Mouse (Mus musculus) left cerebral cortex, postnatal 4 days (tissue): ENCODE data around the gene Creb5. TPM values are rescaled to one million over a fixed set of nuclear protein-coding genes. Genes with fewer than 3 reads are reported as not detected.
A peak's percentile ranks its signal among the peaks of the same experiment; 100 is the strongest.

Experiments
- DNase-seq: peaks from one replicate; pipeline ENCODE4 v3.0.0-alpha.2; 2022
- intact Hi-C: fragments of 180-260 bp; cut with DNase I; formaldehyde crosslinking; loops from one replicate; pipeline ENCODE4 v1.15.1; 2025
- total RNA-seq, 2 experiments: library from RNA; stranded (reverse); gene quantifications; 2 replicates each; pipeline ENCODE4 v1.2.3; 2021

The Creb5 gene
- total RNA-seq, 2 experiments from 2014 or later = 4.2 to 5.4 TPM

DNA sequence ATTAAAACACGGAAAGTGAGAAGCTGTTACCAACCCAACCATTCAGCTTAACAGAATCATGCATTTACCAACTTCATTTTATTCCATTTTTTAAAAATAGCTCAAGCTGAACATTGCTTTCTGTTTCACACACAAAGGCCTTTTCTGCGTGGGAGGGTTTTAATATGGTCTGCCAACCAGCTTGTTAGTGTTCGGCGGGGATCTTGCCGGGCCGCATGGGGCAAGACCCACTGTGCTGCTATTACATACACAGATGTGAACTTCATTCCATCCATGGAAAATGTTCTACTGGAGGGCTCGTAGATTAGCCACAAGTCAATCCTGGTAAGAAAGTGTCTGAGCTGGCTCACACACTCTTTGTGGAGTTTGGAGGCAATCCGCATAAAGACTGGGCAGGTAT is 243.7 kb downstream of the Creb5 start:
- DNase-seq = no peak
- intact Hi-C loops = no loop called here

DNA sequence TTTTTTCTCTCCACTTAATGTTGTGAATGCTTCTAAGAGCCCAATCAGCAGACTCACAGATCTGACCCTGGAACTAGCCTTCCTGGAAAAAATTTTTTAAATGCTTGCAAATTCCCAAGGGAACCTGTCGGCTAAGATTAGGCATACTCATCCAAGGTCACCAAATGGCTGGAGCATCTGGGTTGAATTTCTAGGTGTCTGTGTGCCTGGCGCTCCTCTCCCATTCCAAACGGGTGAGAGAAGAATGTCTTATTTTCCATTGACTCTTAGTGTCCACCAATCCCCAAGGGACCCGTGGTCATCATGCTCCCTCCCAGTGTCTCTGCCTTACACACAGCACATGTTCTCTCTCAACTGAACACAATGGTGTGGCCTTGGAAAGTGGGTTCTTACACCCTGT is 244.4 kb downstream of the Creb5 start:
- DNase-seq = no peak
- intact Hi-C loops = no loop called here

DNA sequence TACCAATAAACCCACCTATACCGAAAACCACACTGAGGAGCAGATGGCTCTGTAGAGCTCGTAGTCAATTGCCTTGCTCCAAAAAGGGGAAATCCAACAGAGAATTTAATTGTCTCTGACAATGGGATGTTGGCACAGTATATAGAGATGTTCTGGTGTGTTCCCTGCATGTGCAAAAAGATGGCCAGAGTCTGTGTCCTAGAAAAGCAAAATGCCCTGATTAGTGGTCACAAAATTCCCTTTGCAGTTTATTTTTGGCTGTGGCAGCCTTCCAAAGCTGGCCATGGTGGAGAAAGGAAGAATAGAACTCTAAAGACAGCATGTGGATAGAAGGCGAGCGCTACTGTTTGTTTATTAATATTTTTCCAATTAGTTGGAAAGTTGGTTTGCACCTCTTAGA is 250.5 kb downstream of the Creb5 start:
- intact Hi-C loops = no loop called here

DNA sequence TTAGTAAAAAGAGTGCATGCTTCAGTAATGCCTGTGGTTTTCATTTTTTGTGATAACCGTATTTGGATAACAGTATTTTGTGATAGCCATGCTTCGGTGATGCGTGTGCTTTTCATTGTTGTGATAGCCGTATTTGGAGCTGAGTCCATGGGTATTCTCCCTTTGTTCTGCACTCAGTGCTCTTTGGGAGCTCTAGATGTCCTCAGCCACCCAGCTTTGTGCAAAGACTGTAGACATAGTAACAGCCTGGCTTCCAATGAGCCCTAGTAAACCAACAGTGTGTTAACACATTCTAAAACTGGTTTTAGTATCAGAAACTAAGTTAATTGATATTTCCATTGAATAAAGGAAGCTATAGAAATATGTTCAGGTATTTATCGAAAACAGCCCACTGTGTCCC is 254.7 kb downstream of the Creb5 start:
- DNase-seq = no peak
- intact Hi-C loops = no loop called here

More for the DNA sequence above, 250.5 kb downstream of the Creb5 start:
- DNase-seq = peak; percentile 29

DNA sequence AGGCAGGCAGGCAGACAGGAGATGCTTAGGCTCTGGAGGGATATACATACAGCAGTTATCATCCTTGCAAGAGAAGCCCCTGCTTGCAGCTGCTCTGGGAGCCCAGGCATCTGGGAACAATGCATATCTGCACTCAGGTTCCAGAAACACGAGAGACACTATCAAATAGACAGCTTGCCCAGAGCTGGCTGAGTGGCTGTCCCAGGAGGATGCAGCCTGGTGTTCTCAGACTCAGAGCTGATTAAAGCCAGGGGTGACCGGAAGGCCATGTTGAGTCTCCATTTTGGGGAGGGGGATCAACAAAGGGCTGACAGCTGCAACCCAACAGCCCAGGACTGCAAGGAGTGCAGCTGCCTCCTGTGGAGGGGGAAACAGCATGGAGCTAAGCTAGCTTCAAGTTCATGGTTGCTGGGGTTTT is 258.4 kb downstream of the Creb5 start:
- intact Hi-C loops = no loop called here
- no peak for DNase-seq

DNA sequence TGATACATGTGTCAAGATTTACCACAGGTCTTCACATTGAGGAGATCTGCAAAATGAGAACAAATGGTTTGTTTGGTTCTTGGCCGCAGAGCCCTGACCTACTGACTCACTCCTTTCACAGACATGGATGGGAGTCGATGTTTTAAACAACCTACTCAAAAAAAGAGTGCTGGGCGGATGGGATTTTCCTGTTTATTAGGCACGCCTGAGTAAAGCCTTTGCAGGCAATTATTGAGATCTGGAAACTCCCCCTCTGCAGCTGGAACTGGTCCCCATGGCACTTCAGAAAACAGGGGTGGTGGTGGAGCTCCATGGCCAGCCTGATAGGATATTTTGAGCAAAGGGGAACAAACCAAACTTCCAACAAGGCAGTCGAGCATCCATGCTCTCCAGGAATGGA is 258.9 kb downstream of the Creb5 start:
- intact Hi-C loops = no loop called here
- no peak for DNase-seq

DNA sequence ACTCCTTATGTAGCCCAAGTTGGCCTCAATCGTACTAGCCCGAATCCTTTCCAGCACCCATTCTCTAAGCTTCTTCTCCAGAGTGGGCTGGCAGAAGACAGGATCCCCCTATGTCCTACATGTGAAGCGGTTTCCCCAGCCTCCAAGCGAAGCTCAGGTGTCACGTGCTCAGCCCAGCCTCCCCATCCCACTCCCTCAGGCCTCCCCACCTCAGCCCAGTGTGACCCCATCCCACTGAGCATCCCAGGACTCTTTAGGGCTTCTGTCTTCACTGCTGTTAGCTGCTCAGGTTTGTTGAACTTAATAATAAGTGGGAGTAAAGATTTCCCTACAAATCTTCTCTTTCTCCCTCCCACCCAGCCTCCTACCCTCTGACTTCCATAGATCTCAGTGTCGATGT is 261.2 kb downstream of the Creb5 start:
- no peak for DNase-seq
- intact Hi-C loops = no loop called here

DNA sequence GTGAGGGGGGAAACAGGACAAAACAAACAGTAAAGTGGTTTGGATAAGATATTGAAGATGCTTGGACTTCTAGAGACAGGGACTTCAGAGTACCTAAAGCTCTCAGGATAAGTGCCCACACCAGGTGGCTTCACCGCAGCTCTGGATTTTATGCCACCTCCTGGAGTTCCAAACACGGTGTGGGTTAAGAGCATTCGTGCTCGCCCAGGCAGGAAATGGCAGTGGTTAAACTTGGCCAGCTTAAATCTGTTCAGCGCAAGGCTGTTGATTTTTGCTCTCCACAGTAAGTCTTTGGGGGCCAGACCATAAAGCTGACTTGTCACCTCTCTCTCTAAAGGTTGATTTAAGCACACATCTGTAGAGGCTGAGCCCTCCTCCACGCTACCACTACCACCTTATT is 262.3 kb downstream of the Creb5 start:
- no peak for DNase-seq
- intact Hi-C loops = no loop called here

DNA sequence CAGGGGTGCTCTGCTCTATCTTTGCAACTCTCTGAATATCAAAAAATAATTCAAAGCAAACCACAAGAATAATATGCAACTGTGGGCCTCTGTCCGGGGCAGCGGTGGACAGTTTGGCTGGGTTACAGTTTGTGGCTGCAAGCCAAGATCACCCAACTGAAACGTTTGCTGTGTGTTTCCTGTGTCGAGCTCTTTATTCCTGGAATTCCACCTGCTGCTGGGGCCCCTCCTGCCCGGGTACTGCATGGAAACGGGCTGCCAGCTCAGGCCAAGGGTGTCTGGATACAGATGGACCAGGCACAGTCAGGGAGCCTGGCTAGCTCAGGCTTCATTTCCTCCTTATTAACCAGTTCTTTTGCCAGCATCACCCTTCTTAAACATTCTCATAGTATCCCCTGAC is 269.0 kb downstream of the Creb5 start:
- intact Hi-C loops = no loop called here
- peak; percentile 25 for DNase-seq

DNA sequence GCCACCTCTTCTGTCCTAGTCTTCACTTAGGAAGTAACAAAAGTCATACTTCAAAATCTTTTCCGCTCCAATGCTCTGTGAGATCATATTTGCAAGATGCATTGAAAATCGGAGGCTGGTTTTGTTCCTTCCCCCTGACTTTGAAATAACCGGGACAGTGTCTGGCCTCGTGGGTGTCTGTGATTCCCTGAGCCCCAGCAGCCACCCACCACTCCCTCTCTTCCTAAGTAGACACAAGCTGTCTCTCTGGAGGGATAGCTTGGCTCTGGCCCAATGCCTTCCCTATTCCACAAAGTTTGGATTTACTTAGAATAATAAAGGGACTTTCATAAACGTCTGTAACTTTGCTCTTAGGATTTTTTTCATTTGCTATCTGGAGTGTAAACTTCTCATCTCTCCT is 273.9 kb downstream of the Creb5 start:
- intact Hi-C loops = no loop called here
- DNase-seq = no peak

DNA sequence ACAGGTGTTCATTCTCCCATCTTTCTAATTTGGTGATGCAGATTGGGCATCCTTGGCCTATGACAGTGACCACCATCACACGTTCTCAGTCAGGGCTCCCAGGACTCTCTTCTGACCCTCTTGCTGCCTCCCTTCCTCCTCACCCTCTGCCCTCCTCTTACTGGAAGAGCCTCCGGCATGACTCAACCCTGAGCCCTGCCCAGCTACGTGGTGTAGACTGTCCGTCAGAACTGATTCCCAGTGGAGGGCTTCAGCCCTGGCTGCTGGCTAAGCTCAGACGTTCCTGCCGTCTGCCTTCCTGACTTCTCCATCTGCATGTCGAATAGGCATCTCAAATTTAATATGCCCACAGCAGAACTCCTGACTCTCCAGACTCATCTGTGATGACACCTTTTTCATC is 275.5 kb downstream of the Creb5 start:
- no peak for DNase-seq
- intact Hi-C loops = no loop called here

DNA sequence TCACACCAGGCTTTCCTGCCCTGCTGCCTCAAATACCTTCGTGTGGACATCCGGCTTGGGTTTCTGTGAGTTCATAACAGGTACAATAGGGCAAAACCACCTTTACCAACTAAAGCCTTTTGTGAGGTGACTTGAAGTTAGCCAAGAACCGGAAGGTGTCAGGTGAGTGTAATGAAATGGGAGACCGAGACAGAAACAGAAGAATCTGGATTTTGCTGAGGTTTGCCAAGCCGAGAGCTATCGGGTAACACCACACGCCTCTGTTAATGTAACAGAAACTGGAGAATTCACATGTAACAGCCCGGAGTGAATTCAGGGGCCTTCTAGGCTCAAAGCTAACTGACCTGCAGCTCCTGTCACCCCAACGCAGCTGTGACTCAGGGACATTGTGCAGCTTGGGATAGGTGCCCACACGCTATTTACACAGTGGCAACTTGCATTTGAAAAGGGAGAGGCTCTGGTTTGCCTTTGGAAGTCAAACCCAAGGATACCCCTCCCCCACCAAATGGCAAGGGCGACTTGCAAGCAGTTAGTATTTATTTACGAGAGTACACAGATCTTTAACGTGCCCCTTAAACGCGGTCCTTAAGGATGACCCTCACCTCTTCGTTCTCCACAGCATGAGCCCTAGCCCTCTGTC is 276.6 kb downstream of the Creb5 start:
- intact Hi-C loops = no loop called here
- no peak for DNase-seq

DNA sequence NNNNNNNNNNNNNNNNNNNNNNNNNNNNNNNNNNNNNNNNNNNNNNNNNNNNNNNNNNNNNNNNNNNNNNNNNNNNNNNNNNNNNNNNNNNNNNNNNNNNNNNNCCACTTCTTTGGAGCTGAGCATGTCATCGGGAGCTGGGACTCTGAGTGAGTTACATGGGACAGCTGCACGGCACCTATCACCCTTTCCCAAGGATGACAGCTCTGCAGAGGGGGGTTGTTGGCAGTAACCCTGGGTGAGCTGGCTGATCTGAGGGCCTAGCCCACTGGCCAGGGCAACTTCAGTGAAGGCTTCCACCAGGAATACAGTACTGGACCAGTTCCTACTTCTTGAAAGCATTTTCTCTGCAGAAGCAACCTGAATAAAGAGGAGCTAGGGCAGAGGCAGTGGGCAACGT is 282.4 kb downstream of the Creb5 start:
- no peak for DNase-seq
- intact Hi-C loops = no loop called here

DNA sequence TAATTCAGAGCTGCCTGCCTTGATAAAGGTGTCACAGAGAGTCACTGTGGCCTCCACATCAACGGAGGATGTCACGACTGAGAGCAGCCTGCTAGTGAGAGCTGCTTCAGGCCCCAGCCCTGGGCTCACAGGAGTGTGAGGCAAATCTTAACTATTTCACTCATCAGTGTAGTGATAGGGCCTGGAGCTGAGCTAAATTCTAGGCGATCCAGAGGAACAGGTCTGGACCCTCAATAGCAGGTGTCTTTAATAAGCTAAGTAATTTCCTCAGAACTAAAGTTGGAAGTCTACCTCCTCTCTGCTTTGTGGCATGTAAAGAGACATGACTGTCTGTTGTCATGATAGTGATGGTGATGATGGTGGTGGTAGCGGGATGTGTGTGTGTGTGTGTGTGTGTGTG is 283.8 kb downstream of the Creb5 start:
- intact Hi-C loops = no loop called here
- DNase-seq = no peak

DNA sequence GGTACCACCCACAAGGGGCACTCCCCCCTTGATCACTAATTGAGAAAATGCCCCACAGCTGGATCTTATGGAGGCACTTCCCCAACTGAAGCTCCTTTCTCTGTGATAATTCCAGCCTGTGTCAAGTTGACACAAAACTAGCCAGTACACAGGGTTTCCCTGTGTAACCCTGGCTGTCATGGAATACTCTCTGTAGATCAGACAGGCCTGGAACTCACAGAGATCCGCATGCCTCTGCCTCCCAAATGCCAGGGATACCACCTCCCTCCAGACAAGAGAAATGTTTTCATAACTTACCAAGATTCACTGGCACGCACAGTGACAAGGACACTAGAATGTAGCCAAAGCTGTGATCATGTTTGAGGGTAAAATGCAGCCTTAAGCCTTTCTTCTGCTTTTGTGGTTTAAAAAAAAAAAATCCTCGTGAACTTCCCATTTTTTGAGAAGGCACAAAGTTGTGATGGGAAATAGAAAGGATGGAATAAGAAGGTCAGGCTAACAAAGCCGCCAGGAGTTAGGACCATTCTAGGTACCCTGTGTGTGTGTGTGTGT is 284.6 kb downstream of the Creb5 start:
- no peak for DNase-seq
- intact Hi-C loops = no loop called here

DNA sequence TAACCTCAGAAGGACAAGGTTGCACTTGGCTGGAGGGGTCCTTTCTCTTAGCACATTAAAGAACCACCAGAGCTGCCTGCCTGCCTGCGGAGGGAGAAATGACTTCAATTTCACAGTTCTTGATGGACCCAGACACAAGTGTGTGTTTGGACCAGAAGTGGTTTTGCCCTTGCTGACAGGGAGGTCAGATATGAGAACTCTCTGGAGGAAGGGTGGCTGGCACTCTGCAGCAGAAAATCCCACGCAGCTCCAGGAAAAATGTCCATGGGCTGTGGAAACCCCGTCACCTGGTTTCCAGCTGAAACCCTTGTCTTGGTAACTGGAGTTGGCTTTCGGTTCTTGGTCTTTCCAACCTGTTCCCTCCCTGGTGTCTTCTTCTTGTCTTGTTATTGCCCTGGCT is 285.4 kb downstream of the Creb5 start:
- intact Hi-C loops = no loop called here
- DNase-seq = no peak

DNA sequence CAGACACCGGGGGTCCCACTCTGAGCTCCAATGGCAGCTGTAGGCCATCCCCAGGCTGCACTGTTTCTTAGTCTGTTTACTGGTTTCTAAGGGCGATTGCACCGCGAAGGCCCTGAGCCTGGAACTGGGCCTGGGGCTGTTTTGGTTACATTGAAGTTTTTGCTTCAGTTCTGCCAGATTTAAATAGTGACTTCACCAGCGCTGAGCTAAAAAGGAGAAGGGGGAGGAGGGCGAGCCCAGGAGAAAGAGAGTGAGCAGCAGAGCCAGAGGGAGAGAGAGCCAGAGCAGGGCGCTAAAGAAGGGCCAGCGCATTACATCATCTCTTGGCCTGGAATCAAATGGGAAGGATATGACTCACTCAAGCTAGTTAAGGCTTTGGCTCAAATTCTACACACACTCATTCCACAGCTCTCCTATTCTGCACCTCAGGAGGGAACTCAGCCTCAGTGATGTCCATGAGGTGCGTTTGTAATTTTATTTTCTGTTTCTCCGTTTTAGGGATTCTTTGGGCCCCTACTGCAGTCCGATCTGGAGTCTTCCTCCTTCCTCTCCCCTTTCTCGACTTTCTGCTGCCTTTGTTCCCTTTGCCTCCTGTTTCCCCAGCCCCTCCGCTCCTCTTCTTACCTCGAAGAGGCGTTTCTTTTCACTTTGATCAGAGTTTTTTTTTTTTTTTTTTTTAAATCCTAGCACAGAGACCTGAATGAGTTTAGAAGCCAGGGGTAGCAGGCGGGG is 286.1 kb downstream of the Creb5 start:
- intact Hi-C loops = no loop called here
- DNase-seq = peak; percentile 84

DNA sequence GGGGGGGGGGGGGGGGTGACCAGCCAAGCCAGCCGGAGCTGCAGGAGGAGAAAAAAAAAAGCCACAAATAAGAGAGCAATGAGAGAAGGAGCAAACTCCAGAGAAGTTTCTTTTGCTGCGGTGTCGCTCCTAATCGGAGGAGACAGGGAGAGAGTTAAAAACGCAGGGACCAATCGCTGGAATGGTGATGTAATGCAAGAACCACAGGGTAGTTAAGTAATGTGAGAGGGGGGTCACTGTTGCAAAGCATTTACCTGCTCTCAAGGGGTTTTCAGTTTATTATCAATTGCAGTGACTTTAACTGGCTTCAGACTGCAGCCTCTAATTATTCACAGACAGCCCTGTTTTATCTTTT is 286.6 kb downstream of the Creb5 start:
- intact Hi-C loops = no loop called here
- no peak for DNase-seq

DNA sequence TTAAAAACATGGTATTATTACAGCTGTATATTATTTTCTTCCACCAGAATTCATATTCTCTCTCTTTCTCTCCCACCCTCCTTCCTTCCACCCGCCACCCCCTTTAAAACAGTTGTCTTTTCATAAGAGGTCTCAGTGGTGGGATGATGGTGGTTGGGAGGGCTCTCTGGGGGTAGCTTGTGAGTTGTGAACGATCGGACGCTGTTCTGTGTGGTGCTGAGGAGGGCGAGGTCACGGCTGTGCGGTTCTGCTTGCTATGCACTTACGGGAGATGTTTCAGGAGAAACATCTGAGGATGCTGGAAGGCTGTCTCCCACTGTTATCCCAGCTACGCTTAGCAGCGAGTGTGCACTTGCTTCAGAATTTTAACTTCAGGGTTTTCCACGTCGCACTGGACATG is 287.0 kb downstream of the Creb5 start:
- intact Hi-C loops = no loop called here
- no peak for DNase-seq

DNA sequence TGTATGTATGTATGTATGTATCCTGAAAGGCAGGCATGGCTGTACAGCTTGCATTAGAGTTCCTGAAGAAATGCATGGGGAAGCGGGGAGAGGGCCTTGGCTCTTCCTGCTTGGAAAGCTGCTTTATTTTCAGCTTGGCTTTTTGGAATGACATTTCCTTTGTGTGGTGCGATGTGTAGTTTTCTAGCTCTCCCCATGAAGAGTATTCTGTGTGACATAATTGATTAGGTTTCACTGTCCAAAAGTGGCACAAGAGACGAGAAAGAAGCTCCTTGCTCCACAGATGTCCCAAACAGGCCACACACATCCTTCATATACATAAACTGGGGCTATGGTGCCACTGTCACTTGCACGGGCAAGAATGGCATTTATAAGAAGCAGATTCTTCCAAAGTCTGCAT is 288.1 kb downstream of the Creb5 start:
- no peak for DNase-seq
- intact Hi-C loops = no loop called here

DNA sequence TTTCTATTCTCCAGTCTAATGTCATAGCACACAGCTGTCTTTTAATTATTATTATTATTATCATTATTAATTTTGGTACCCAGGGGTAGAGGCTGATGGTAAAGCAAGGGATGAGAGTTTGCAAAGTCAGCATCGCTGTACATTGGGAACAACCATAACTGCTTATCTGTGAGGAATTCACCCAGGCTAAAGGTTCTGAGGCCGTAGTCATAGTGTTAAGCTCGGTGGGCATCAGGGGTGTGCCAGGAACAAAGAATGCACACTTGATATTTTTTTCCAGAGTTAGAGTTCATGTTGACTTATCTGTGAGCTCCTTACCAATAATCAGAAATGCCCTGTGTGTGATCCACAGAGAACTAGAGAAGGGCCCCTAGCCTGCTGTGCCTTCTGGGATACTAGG is 288.8 kb downstream of the Creb5 start:
- DNase-seq = no peak
- intact Hi-C loops = no loop called here

DNA sequence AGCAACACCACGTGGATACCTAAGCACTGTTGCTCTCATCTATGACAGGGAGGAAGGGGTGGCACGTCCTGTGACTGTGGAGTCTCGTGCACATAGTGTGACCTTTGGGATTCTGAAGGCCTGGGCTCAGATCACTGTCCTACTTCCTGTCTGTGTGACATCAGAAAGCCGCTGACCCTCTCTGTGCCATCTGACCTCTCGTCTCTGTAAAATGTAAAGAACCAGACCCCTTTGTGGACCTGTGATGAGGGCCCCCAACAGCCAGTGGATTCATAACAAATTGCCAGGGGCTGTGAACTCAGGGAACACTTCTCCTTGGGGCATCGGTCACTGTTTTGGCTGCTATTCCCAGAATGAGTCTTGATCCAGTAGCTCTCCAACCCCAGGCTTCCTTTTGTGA is 289.8 kb downstream of the Creb5 start:
- intact Hi-C loops = no loop called here
- DNase-seq = no peak

DNA sequence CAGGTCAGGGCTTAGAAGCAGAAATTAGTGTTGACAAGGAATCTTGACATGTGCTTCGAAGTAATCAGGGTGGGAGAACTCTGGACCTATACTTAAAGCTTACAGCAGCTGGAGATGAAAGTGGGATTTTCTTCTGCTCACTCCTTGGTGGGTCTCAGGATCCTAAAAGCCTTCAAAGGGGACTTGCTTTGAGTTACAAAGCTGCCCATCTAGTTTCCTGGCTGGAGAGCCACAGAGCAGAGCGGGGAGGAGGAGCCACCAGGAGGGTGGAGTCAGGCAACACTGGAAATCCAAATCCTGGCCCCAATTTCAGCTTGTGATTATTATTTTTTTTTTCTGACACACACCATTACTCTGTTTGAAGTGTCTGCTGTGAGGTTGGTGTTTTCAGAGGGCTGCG is 290.7 kb downstream of the Creb5 start:
- intact Hi-C loops = no loop called here
- no peak for DNase-seq
